Mouse (Mus musculus) embryo, embryonic 10.5 days (tissue): ENCODE measurements around the gene Vmn1r212.
"Not testable (repeated sequence)": the region's sequence is repeated elsewhere in the genome, so short reads cannot be mapped to it uniquely, and the experiment has no call there.

ENCODE experiments used
- DNase-seq: peaks from one replicate; pipeline ENCODE4 v3.0.0-alpha.2; 2015; ENCODE audit warnings: low spot score

Vmn1r212 gene

DNA sequence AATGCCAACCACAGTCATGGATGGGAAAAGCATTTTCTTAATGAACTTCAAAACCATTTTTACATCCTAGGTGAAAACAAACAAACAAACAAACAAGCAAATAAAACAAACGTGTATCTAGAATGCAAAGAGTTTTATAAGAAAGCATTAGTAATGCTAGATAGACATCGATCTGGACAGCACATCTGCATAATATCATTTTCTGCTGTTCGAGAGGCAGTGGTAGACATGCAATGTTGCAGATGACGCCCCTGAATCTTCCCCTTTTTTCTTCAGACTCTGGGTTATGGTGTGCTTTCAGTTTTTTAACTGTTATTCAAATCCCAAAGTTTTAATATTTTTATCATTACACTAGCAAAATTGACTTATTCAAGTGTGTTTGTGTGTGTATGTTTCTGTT, at the start of gene Vmn1r212:
Vmn1r212 (minus strand) TSS at position 101 of the 400 bp plus-strand sequence.
- no peak for DNase-seq

DNA sequence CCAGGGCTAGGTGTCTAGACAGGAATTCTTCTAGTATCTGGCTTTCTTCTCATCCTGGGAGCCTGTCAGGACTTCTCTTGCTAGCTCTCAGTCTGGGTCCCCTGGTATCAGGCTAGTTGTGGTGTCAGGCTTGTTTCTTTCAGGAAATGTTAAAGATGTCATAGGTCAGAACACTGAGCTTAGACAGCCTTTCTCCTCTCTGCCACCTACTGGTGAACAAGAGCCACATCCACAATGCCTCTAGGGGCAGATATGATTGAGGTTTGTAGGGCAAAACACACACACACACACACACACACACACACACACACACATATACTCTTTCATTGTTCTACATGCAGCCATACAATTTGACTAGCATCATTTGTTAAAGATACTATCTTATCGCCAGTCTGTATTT, 4.7 kb downstream of the Vmn1r212 start:
- peak; percentile 1 for DNase-seq

- no peak for DNase-seq
These were observed 26.5 kb downstream of the Vmn1r212 start, which contains the start of gene Vmn1r211 for GRCm38 (mm10) chr13:22857461-22857860. TSS of gene Vmn1r211 (minus strand) at chr13:22857561.

- DNase-seq, result no peak
These were observed 29.2 kb downstream of the Vmn1r212 start for GRCm38 (mm10) chr13:22854760-22855159.

- DNase-seq, result no peak
These were observed 37.2 kb downstream of the Vmn1r212 start for GRCm38 (mm10) chr13:22846798-22847197.

GRCm38 (mm10) chr13:22844304-22844703, 39.7 kb downstream of the Vmn1r212 start:
- not testable (repeated sequence) for DNase-seq
